Mouse (Mus musculus) thymus, postnatal 0 days (tissue): ENCODE data around the gene Cdk17. TPM values are rescaled to one million over a fixed set of nuclear protein-coding genes. Genes with fewer than 3 reads are reported as not detected.

Source experiments
- microRNA counts: library from miRNA; unstranded; fragments of <30 nt; microRNA quantifications from one replicate; lab custom pipeline; 2015
- microRNA-seq: library from miRNA; unstranded; fragments of <30 nt; microRNA quantifications from one replicate; pipeline ENCODE4, GENCODE M21; 2016; ENCODE audit warnings: borderline number of aligned reads
- polyA plus RNA-seq: library from polyadenylated mRNA; unstranded; fragments of >200 nt; fragmentation: Nextera tagmentation; extraction: Ambion mirVana; gene quantifications from 2 replicates; pipeline ENCODE4 v1.2.1, GENCODE M21; 2015

Gene Cdk17
- polyA plus RNA-seq, 1 experiment from 2014 or later, result 55.3 TPM

MicroRNA genes within 50 kb of the gene (microRNA counts, 519-probe panel; counts per million panel counts)
- 473 counts per million, percentile 71 among the panel's probes with 10 or more counts for microRNA mmu-miR-1931 (lab: Ali Mortazavi, UCI)

Small RNA genes lying within 50 kb of the gene (microRNA-seq; reads per million reads assigned to microRNA genes)
- gene Mir1931, result not detected

Other genes with a start within 250 kb of the Cdk17 start
- gene Cfap54, start 79.3 kb upstream of the Cdk17 start, polyA plus RNA-seq, result 0.30 and 0.68 TPM in 2 replicates
- gene Elk3, start 150.3 kb downstream of the Cdk17 start, polyA plus RNA-seq, result 18.2 and 19.1 TPM in 2 replicates